Mouse (Mus musculus) heart, postnatal 0 days (tissue): ENCODE data around the gene Pcbp4. TPM values are rescaled to one million over a fixed set of nuclear protein-coding genes. Genes with fewer than 3 reads are reported as not detected.

Experiments
- ATAC-seq: fragments of 200-750 bp; cut with Nextera tagmentation; 2 replicates; pipeline ENCODE4 v1.8.0; 2017; ENCODE audit warnings: low read depth, moderate number of reproducible peaks, moderate library complexity; ENCODE audit not compliant: insufficient read depth
- DNase-seq: peaks from one replicate; pipeline ENCODE4 v3.0.0-alpha.2; 2016; ENCODE audit warnings: low spot score
- H3K27ac ChIP-seq: fragments of 300-500 bp; sonication (generic); 2 replicates; pipeline ENCODE4 v1.5.1; 2014; ENCODE audit warnings: low read depth, mild to moderate bottlenecking
- H3K27me3 ChIP-seq: fragments of 300-500 bp; sonication (generic); 2 replicates; pipeline ENCODE4 v1.6.1; 2014; ENCODE audit warnings: low read length, mixed read lengths; ENCODE audit not compliant: control insufficient read depth, insufficient read depth
- H3K36me3 ChIP-seq: fragments of 300-500 bp; sonication (generic); replicated peaks from 2 replicates; pipeline ENCODE4 v1.6.1; 2014; ENCODE audit warnings: low read length, mixed read lengths; ENCODE audit not compliant: control insufficient read depth, insufficient read depth
- H3K4me1 ChIP-seq: fragments of 300-500 bp; sonication (generic); 2 replicates; pipeline ENCODE4 v1.6.1; 2014; ENCODE audit warnings: antibody characterized with exemption; ENCODE audit not compliant: control insufficient read depth, insufficient read depth
- H3K4me2 ChIP-seq: fragments of 300-500 bp; sonication (generic); 2 replicates; pipeline ENCODE4 v1.6.1; 2014; ENCODE audit warnings: low read depth, mild to moderate bottlenecking, low read length, moderate library complexity
- H3K4me3 ChIP-seq: fragments of 300-500 bp; sonication (generic); 2 replicates; pipeline ENCODE4 v1.5.1; 2014; ENCODE audit warnings: low read depth, low read length
- H3K9ac ChIP-seq: fragments of 300-500 bp; sonication (generic); replicated peaks from 2 replicates; pipeline ENCODE4 v1.6.1; 2014; ENCODE audit warnings: low read depth, low read length, mixed read lengths
- H3K9me3 ChIP-seq: fragments of 300-500 bp; sonication (generic); replicated peaks from 2 replicates; pipeline ENCODE4 v1.6.1; 2016; ENCODE audit warnings: low read length; ENCODE audit not compliant: control insufficient read depth
- CTCF ChIP-seq: IDR thresholded peaks from 2 replicates; pipeline ENCODE4 v1.5.1; 2016; ENCODE audit warnings: antibody characterized with exemption, control low read depth, low read depth
- EP300 ChIP-seq: IDR thresholded peaks from 2 replicates; pipeline ENCODE4 v1.6.1; 2016; ENCODE audit warnings: antibody characterized with exemption, low read depth
- WGBS: fragments of 180-500 bp; shearing (Covaris S2); extraction: QIAGEN DNeasy Blood & Tissue Kit; methylation state at CpG from one replicate; pipeline ENCODE4 v1.1.7; 2014; 5-methylcytosine and 5-hydroxymethylcytosine counted together
- polyA plus RNA-seq: library from polyadenylated mRNA; unstranded; fragments of >200 nt; fragmentation: Nextera tagmentation; extraction: Ambion mirVana; gene quantifications from 2 replicates; pipeline ENCODE4 v1.2.1, GENCODE M21; 2015
- total RNA-seq: library from RNA; depleted of rRNA; stranded (reverse); fragments of >200 nt; gene quantifications from 2 replicates; pipeline ENCODE4 v1.2.3, GENCODE M21; 2014; ENCODE audit warnings: low replicate concordance; rRNA removed

Pcbp4 gene
- total RNA-seq (157 and 188 TPM in 2 replicates), polyA plus RNA-seq (40.9 and 44.1 TPM in 2 replicates)

DNA sequence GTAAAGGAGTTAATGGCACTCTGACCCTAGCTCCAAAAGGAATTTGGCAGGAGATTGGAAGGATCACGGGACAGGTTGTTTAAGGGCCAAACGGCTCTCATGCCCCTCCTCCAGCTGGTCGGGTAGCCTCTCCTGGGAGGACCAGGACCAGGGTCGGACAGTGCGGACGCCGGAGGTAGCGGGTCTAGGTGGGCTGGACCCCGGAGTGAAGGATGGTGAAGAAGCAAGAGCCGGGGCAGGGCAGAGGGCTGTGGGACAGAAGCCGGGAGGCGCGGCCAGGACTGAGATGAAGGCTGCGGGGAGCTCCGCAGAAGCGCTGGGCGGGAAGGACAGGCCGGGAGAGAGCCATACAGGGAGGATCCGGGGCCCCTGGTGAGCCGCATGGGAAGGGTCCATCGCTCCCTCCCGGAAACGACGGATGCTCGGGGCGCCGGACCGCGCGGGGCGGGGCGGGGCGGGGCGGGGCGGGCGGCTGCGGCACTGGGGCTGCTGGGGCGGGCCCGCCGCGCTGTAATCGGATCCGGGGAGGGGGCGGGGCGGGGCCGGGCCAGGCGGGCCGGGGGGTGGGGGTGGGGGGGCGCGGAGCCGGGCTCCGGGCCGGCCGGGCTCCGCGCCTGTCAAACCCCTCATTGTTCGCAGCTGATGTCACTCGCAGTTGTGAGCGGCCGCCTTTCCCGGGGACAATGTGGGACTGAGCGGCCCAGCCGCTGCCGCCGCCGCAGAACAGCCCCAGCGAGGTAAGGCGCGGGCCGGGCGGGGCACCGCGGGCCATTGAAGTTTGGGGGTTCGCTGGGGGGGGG is at the start of gene Pcbp4:
Gene Pcbp4, plus strand, starts transcription at position 21 of the 800 bp plus-strand sequence.
- WGBS: under 1% methylated on average over 45 of the region's 74 CpGs
- Histone ChIP-seq H3K36me3 (no peaks in the 10 kb centered on the region), H3K9ac (peak within 1 kb of the TSS; percentile 84), H3K9me3 (no peaks in the 10 kb centered on the region), H3K27ac (peak within 1 kb of the TSS; percentile 78), H3K27me3 (no peaks in the 10 kb centered on the region), H3K4me1 (peaks cover 66% of the 10 kb centered on the region), H3K4me3 (peak within 1 kb of the TSS; percentile 72), H3K4me2 (peak within 1 kb of the TSS; percentile 65)
- TF ChIP-seq CTCF: no peak
- TF ChIP-seq EP300: no peak
- peak; percentile 71 for ATAC-seq
- peak; percentile 63 for DNase-seq

DNA sequence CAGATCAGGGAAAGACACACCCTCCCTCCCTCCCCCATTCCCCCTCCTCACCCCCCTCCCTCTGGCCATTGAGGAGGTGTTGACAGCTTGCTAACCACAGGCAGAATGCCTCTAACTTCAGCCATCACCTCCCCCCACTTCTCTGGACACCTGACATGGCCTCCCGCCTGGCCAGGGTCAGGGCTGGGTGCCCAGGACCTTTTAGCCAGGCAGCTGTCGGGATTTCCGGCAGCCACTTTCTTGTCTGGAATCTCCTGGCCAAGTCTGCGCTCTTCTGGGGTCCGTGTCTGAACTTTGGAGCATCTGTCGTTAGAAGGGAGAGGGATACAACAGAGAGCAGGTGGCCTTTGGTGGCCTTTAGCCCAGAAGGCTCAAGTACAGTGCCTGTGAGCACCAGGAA is 47.8 kb upstream of the Pcbp4 start:
- ATAC-seq (peak; percentile 89), DNase-seq (peak; percentile 76)
- H3K4me1 ChIP-seq: peaks cover 46% of the 10 kb centered on the region
- H3K9me3 ChIP-seq: 0 out of 2 replicates have a peak, but pooled peaks cover 3% of the 10 kb centered on the region
- no peak overlapping the region for H3K4me2 ChIP-seq
- 14% methylated on average over 6 of the region's 6 CpGs for WGBS
- H3K27ac ChIP-seq: peak overlapping the region; percentile 87
- no peaks in the 10 kb centered on the region for H3K27me3 ChIP-seq
- H3K4me3 ChIP-seq: no peak overlapping the region
- no peaks in the 10 kb centered on the region for H3K36me3 ChIP-seq
- no peak overlapping the region for H3K9ac ChIP-seq
- TF ChIP-seq EP300 (peak; percentile 59), CTCF (no peak)

DNA sequence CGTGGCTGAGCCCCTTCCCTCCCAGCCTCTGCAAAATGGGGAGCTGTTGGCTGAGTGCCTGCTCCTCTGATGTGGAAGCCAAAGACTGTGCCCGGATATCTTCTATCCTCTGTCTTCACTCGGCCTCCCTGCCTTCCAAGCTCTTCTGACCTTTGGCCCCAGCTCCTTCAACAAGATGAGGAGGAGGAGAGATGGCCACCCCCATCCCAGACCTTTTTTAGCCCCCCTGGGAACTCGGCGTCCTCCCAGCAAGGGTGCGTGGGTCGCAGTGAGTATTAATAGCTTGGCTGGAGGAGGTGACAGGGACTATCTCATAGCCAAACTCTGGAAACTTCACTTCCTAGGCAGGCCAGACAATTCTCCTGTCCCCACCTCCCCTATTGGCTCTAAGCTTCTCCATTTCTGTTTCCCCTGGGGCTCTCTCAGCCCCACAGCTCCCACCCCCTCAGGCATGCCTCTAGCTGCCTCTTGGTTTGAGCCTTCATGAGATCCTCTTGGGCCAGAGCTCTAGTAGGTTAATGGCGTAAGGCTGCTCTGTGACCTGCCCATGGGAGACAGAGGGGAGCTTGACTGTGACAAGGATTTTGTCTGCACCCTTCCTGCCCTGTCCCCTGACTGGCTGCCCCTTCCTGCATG is 46.5 kb upstream of the Pcbp4 start:
- 0 out of 2 replicates have a peak overlapping the region, but pooled peaks have one; percentile 1 for H3K4me2 ChIP-seq

DNA sequence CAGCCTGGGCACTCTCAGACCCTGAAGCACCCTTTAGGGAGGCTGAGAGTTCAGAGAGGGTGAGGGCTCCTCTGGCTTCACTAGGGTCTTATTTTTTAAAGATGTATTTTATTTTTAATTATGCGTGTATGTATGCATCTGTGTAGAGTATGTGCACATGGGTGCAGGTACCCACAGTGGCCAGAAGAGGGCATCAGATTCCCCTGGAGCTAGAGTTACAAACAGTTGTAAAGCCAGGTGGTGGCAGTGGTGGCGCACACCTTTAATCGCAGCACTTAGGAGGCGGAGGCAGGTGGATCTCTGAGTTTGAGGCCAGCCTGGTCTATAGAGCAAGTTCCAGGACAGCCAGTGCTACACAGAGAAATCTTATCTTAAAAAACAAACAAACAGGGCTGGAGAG is 44.0 kb upstream of the Pcbp4 start:
- Histone ChIP-seq H3K4me1 (peaks cover 40% of the 10 kb centered on the region), H3K27me3 (no peaks in the 10 kb centered on the region), H3K9ac (no peak overlapping the region), H3K27ac (no peak overlapping the region), H3K4me2 (no peak overlapping the region), H3K9me3 (0 out of 2 replicates have a peak, but pooled peaks cover 3% of the 10 kb centered on the region), H3K4me3 (no peak overlapping the region), H3K36me3 (no peaks in the 10 kb centered on the region)
- DNase-seq: no peak
- ATAC-seq: no peak
- WGBS: 97% methylated on average over 4 of the region's 4 CpGs
- TF ChIP-seq CTCF (0 out of 2 replicates have a peak, but pooled peaks have one; percentile 13), EP300 (no peak)

More for the DNA sequence above, 46.5 kb upstream of the Pcbp4 start:
- Histone ChIP-seq H3K36me3 (no peaks in the 10 kb centered on the region), H3K9me3 (0 out of 2 replicates have a peak, but pooled peaks cover 3% of the 10 kb centered on the region), H3K4me3 (no peak overlapping the region), H3K4me1 (peaks cover 50% of the 10 kb centered on the region), H3K9ac (no peak overlapping the region), H3K27me3 (no peaks in the 10 kb centered on the region), H3K27ac (peak overlapping the region; percentile 87)
- 15% methylated on average over 8 of the region's 8 CpGs for WGBS
- DNase-seq: peak; percentile 61
- peak; percentile 28 for ATAC-seq
- TF ChIP-seq EP300 (peak; percentile 59; the same call in 1 of the 2 replicates), CTCF (no peak)

DNA sequence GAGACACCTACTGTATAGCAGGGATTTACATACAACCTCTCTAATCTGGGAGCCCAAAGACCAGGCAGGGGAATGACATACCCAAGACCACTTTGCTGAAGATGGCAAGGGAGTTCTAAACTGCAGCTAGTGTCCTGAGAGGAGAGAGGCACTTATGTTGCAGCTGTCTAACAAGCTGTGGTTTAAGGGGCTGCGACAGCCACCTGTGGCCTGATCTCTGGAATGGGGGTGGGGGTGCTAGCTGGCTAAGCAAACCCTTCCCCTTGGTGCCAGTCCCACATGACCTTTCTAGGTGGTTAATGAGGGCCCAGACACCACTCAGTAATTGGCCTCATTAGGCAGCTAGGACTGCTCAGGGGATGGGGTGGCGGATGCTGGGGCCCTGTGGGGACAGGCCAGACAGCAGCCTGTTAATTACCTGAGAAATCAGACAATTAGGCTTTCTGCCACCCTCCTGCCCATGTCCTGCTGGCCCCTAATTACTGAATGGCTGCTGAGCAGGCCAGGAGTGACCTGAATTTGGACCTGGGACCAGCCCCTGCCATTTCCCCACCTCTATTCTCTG is 42.9 kb upstream of the Pcbp4 start:
- H3K9ac ChIP-seq: no peak overlapping the region
- H3K27me3 ChIP-seq: no peaks in the 10 kb centered on the region
- no peak overlapping the region for H3K27ac ChIP-seq
- no peak for TF ChIP-seq CTCF
- no peak for TF ChIP-seq EP300
- H3K36me3 ChIP-seq: no peaks in the 10 kb centered on the region
- ATAC-seq (no peak), DNase-seq (no peak)
- H3K9me3 ChIP-seq: 0 out of 2 replicates have a peak, but pooled peaks cover 3% of the 10 kb centered on the region
- 96% methylated on average over 2 of the region's 2 CpGs for WGBS
- H3K4me2 ChIP-seq: no peak overlapping the region
- no peak overlapping the region for H3K4me3 ChIP-seq
- peaks cover 31% of the 10 kb centered on the region for H3K4me1 ChIP-seq
